Mouse (Mus musculus) spleen, adult 2 months (tissue): Measurements from ENCODE around the gene Psmb7. TPM values are rescaled to one million over a fixed set of nuclear protein-coding genes. Genes with fewer than 3 reads are reported as not detected.

ENCODE experiments used
- DNase-seq, 2 experiments: peaks; one replicate each; pipeline versions ENCODE4 v3.0.0 to v3.0.0-alpha.2; 2012 to 2021; ENCODE audit warnings: low spot score in 2 of 2, low read depth in 1 of 2
- H3K27ac ChIP-seq: fragments of 200-500 bp; 2 replicates; pipeline ENCODE4 v1.5.1; 2012; ENCODE audit warnings: low read length, inconsistent platforms; ENCODE audit not compliant: insufficient read depth
- H3K27me3 ChIP-seq: fragments of 200-500 bp; 2 replicates; pipeline ENCODE4 v1.6.1; 2012; ENCODE audit warnings: mild to moderate bottlenecking, moderate library complexity, low read length, inconsistent platforms; ENCODE audit not compliant: control insufficient read depth, insufficient read depth
- H3K36me3 ChIP-seq: fragments of 200-500 bp; 2 replicates; pipeline ENCODE4 v1.6.1; 2012; ENCODE audit warnings: mild to moderate bottlenecking, low read length, inconsistent platforms; ENCODE audit not compliant: control insufficient read depth, insufficient read depth
- H3K4me1 ChIP-seq: fragments of 200-500 bp; 2 replicates; pipeline ENCODE4 v1.6.1; 2011; ENCODE audit warnings: inconsistent platforms; ENCODE audit not compliant: control insufficient read depth, insufficient read depth, insufficient read length
- H3K4me3 ChIP-seq: fragments of 200-500 bp; 2 replicates; pipeline ENCODE4 v1.5.1; 2011; ENCODE audit warnings: mild to moderate bottlenecking, inconsistent platforms; ENCODE audit not compliant: insufficient read depth, insufficient read length; ENCODE audit errors: extremely low read depth
- CTCF ChIP-seq: fragments of 200-500 bp; IDR thresholded peaks from 2 replicates; pipeline ENCODE4 v1.5.1; 2011; ENCODE audit warnings: mild to moderate bottlenecking, inconsistent platforms; ENCODE audit not compliant: insufficient read depth, insufficient read length, insufficient replicate concordance; ENCODE audit errors: extremely low read depth
- POLR2A ChIP-seq: fragments of 200-500 bp; IDR thresholded peaks from 2 replicates; pipeline ENCODE4 v1.6.1; 2011; ENCODE audit warnings: low read depth, low read length, inconsistent platforms
- WGBS: fragments of 180-500 bp; shearing (Covaris S2); methylation state at CpG from one replicate; pipeline ENCODE4 v1.1.7; 2018; 5-methylcytosine and 5-hydroxymethylcytosine counted together
- polyA plus RNA-seq: library from polyadenylated mRNA; depleted of rRNA; stranded (reverse); fragments of >200 nt; gene quantifications from 2 replicates; pipeline ENCODE4 v1.2.3, GENCODE M21; 2012

Gene Psmb7
- polyA plus RNA-seq, 1 experiment = 22.6 TPM

DNA sequence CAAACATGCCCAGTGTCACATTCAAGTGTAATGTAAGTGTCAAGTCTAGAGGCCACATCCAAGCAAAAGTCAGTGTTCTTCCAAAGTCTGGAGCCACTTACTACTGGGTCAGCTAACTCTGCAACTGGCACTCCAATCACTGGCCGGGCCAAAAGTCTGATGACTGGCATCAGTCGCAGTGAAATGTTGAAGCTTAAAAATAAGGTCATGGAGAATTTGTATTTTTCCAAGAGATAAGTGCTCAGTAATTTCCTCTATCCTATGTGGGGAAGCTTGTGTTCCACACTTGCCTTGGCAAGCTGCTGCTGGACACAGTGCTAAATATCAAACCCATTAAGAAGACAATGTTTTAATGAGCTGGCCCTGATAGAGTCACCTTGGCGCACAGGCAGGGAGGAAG lies 30.3 kb downstream of the Psmb7 start:
- Histone ChIP-seq H3K4me3 (no peak overlapping the region), H3K36me3 (peaks cover 9% of the 10 kb centered on the region), H3K27ac (no peak overlapping the region), H3K4me1 (no peaks in the 10 kb centered on the region; the same call in 1 of the 2 replicates), H3K27me3 (no peaks in the 10 kb centered on the region)
- no peak for DNase-seq
- 93% methylated on average over 3 of the region's 3 CpGs for WGBS
- TF ChIP-seq CTCF = no peak
- TF ChIP-seq POLR2A = no peak

DNA sequence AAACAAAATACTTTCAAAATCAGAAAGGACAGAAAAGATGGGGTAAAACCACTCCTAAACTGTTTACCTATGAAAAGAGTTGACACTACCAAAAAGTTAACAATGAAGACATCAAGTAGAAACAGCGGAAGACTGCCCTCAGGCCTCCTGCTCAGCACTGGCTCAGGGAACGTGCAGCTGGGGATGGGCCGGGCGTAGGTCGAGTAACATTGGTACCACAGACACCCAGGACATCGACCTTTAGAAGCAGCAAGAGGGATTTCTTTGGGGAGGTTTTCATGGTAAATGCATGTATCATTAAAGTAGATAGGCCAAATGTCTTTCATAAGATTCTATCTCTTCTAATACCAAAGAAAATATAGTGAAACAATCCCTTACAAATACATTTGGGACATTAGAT lies 31.3 kb downstream of the Psmb7 start:
- DNase-seq = no peak
- no peak for TF ChIP-seq POLR2A
- Histone ChIP-seq H3K36me3 (peaks cover 9% of the 10 kb centered on the region), H3K4me3 (no peak overlapping the region), H3K27ac (no peak overlapping the region), H3K4me1 (no peaks in the 10 kb centered on the region; the same call in 1 of the 2 replicates), H3K27me3 (no peaks in the 10 kb centered on the region)
- 97% methylated on average over 6 of the region's 6 CpGs for whole genome bisulfite sequencing

DNA sequence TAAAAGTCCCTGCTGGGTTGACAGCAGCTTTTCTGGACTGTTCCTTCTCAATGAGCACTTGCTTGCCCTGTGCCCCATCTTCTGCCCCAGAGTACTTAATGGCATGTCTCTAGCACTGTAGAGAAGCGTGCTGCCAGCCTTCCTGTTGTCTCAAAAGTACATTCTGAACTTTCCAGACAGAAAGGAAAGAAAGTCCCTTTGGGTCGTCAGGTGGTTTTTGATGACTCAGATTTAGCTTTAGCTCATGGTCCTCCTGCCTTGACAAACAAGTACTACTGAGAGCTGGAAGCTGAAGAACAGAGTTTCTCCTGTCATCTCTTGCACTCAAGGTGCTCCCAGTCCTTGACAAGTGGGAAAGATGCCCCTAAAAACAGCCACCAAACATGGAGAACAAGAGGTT lies 33.7 kb downstream of the Psmb7 start:
- no peak overlapping the region for H3K27ac ChIP-seq
- TF ChIP-seq CTCF (no peak), POLR2A (no peak)
- DNase-seq = no peak
- no peaks in the 10 kb centered on the region for H3K4me1 ChIP-seq
- WGBS = 75% methylated on average over 2 of the region's 2 CpGs
- peaks cover 9% of the 10 kb centered on the region for H3K36me3 ChIP-seq
- no peak overlapping the region for H3K4me3 ChIP-seq
- no peaks in the 10 kb centered on the region for H3K27me3 ChIP-seq

DNA sequence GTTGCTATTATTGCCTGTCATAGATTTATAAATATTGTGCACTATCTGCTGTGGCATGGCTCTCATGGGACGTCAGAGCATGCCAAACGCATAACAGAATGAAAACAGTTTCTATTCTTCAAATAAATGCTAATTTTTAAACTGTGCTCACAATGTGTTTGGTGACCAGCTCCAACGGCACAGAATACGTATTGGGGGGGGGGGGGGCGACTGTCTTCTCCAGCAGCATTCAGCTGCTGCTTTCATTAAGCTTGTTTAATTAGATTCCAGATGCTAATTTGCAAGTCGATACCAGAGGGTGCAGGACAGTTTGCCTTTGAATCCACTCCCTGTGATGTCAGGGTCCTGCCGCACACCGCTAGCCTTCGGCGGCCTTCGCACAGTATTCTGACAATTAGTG lies 34.6 kb downstream of the Psmb7 start:
- WGBS = 94% methylated on average over 11 of the region's 11 CpGs
- no peaks in the 10 kb centered on the region for H3K27me3 ChIP-seq
- TF ChIP-seq POLR2A (no peak), CTCF (no peak)
- H3K4me3 ChIP-seq = no peak overlapping the region
- peaks cover 9% of the 10 kb centered on the region for H3K36me3 ChIP-seq
- no peak for DNase-seq
- H3K27ac ChIP-seq = no peak overlapping the region
- H3K4me1 ChIP-seq = no peaks in the 10 kb centered on the region

DNA sequence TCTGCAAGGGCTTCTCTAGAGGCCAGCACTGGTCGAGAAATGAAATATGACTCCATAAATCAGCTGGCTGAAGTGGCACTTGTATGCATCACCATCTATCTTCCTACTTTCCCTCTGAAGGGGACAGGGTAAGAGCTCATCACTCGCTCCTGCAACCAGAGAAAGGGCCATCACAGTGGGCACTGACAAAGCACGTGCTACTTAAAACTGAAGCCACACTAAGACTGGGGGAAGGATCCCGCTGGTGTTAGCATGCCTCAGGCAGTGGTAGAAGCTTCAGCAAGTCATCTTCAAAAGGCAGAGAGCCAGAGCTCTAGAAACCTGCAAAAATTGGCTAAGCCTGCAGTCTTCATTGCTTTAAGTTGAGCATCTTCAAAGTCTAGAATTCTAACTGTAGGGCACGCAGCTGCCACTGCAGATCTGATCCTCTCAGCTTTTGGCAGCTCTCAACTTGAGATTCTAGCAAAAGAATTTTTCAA lies 35.0 kb downstream of the Psmb7 start:
- Histone ChIP-seq H3K4me3 (no peak overlapping the region), H3K27me3 (no peaks in the 10 kb centered on the region), H3K4me1 (no peaks in the 10 kb centered on the region), H3K36me3 (peaks cover 9% of the 10 kb centered on the region), H3K27ac (no peak overlapping the region)
- 92% methylated on average over 5 of the region's 5 CpGs for WGBS
- no peak for DNase-seq
- no peak for TF ChIP-seq CTCF
- TF ChIP-seq POLR2A = no peak

DNA sequence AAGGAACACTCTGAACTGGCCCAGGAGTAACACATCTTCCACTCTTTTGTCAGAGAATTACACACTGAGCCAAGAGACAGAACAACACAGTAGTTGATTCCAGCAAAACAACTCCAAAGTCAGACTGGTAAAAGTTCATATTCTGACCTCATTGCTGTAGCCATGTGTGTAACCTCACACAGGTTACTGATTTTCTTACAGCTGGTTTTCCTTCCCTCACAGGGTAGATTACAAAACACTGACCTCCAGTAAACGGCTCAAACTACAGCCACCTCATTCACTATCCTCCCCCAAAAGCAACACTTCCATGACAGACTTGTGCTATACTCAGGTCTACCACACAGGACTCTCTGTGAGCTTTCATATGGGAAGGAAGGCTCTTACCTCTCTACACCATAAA lies 36.2 kb downstream of the Psmb7 start:
- Histone ChIP-seq H3K4me3 (no peak overlapping the region), H3K4me1 (no peaks in the 10 kb centered on the region), H3K27me3 (no peaks in the 10 kb centered on the region), H3K36me3 (peaks cover 6% of the 10 kb centered on the region), H3K27ac (no peak overlapping the region)
- 88% methylated on average over 1 of the region's 1 CpGs for WGBS
- no peak for TF ChIP-seq POLR2A
- TF ChIP-seq CTCF = no peak
- no peak for DNase-seq

DNA sequence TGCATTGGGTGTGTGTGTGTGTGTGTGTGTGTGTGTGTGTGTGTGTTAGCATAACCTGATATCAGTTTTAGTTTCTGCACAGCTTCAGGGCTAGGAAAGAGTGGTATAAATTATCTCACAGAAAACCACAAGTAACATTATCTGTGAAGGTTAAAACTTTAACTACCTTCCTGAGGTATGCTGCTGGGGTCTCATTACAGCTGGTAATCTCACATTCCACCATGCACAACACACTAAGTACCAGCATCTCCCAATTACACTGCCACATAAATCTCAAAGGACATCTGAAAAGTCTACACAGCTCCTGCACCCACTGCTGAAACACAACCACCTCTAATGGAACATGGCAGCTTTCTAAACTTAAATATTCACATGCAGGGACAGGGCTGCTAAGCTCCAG lies 43.0 kb downstream of the Psmb7 start:
- H3K4me3 ChIP-seq = no peak overlapping the region
- no peaks in the 10 kb centered on the region for H3K4me1 ChIP-seq
- H3K36me3 ChIP-seq = no peaks in the 10 kb centered on the region
- no peak overlapping the region for H3K27ac ChIP-seq
- DNase-seq = no peak
- H3K27me3 ChIP-seq = no peaks in the 10 kb centered on the region
- TF ChIP-seq CTCF (no peak), POLR2A (no peak)

DNA sequence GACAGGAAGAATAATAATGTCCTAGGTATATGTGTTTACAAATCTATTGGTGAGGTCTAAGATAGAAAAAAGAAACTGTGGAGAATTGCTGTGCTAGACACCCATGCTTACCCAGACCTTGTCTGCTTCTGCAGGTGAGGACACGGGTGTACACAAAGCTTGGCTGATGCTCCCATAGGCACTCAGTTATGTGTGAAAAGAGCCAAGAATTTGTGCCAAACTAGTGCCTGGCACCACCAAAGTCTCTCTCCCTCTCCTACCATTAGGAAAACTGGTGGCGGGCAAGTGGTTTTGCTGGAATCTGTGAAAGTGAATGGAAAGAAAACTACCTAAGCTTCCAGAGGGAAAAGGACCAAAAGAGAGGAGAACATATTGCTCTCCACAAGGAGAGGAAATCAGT lies 45.5 kb downstream of the Psmb7 start:
- no peak for DNase-seq
- Histone ChIP-seq H3K36me3 (no peaks in the 10 kb centered on the region), H3K27me3 (no peaks in the 10 kb centered on the region), H3K27ac (no peak overlapping the region), H3K4me1 (no peaks in the 10 kb centered on the region), H3K4me3 (no peak overlapping the region)
- 96% methylated on average over 2 of the region's 2 CpGs for WGBS
- no peak for TF ChIP-seq CTCF
- no peak for TF ChIP-seq POLR2A
